Comparison of ENCODE assay signal across 22 mouse cellular contexts in genomic region chr2:85056711-85057110, GRCm38 (mm10). TPM values are rescaled to one million over a fixed set of nuclear protein-coding genes. Genes with fewer than 3 reads are reported as not detected.
"Had no signal": no experiment of that assay in that cellular context is flagged by ENCODE, and none has a peak within 500 bp of the region (broad histone marks: within the 10 kb centered on the region; RNA-seq: fewer than 3 reads in every experiment).

No protein-coding gene starts in this region.

- H3K27ac ChIP-seq: kidney, embryonic 15.5 days; left cerebral cortex, adult 2 months; liver, embryonic 13.5 days; midbrain, embryonic 10.5 days; midbrain, embryonic 13.5 days; neural tube, embryonic 13.5 days; stomach, embryonic 15.5 days had no signal

- ATAC-seq: inflammation-experienced regulatory T-cells, adult 6 months; intestine, postnatal 0 days; midbrain, embryonic 13.5 days; midbrain, embryonic 16.5 days had no signal

- H3K4me3 ChIP-seq: kidney, embryonic 15.5 days; left cerebral cortex, adult 2 months; liver, embryonic 13.5 days; megakaryocyte, embryonic 14.5 days; midbrain, embryonic 10.5 days; midbrain, embryonic 13.5 days; myocyte; neural tube, embryonic 13.5 days; stomach, embryonic 15.5 days had no signal

- H3K9me3 ChIP-seq: kidney, embryonic 15.5 days; liver, embryonic 13.5 days; midbrain, embryonic 10.5 days; midbrain, embryonic 13.5 days; neural tube, embryonic 13.5 days; stomach, embryonic 15.5 days had no signal

- H3K9ac ChIP-seq: kidney, embryonic 15.5 days; liver, embryonic 13.5 days; midbrain, embryonic 13.5 days; neural tube, embryonic 13.5 days; stomach, embryonic 15.5 days had no signal

- H3K4me2 ChIP-seq: kidney, embryonic 15.5 days; liver, embryonic 13.5 days; midbrain, embryonic 13.5 days; neural tube, embryonic 13.5 days; stomach, embryonic 15.5 days had no signal

- DNase-seq: layer of hippocampus, adult 9-11 months; layer of hippocampus, postnatal 36 days; liver, embryonic 13.5 days; lung, adult 2 months; lung, postnatal 36 days; retina, postnatal 1 day; right cerebral cortex, postnatal 25 days; spleen, adult 18-20 months; thymus, postnatal 25 days had no signal

- H3K27me3 ChIP-seq: kidney, embryonic 15.5 days; midbrain, embryonic 13.5 days; neural tube, embryonic 13.5 days; stomach, embryonic 15.5 days had no signal

RNA-seq across cellular contexts. Expression of gene P2rx3, which starts 19.4 kb away (rescaled TPM):
- total RNA-seq: monocyte, adult 5-6 weeks; neutrophil, adult 5-6 weeks had no signal
